Mouse (Mus musculus) lung, adult 2 months (tissue): Measurements from ENCODE around the gene Tubb2a.

Experiments
- CTCF ChIP-seq: fragments of 200-500 bp; IDR thresholded peaks from 2 replicates; pipeline ENCODE4 v1.5.1; 2011; ENCODE audit warnings: mild to moderate bottlenecking, low read length, control low read depth; ENCODE audit not compliant: insufficient read depth
- POLR2A ChIP-seq: fragments of 200-500 bp; IDR thresholded peaks from 2 replicates; pipeline ENCODE4 v1.6.1; 2011; ENCODE audit warnings: low read depth, mild to moderate bottlenecking, control low read depth, low read length, borderline replicate concordance; ENCODE audit errors: extremely low read depth

DNA sequence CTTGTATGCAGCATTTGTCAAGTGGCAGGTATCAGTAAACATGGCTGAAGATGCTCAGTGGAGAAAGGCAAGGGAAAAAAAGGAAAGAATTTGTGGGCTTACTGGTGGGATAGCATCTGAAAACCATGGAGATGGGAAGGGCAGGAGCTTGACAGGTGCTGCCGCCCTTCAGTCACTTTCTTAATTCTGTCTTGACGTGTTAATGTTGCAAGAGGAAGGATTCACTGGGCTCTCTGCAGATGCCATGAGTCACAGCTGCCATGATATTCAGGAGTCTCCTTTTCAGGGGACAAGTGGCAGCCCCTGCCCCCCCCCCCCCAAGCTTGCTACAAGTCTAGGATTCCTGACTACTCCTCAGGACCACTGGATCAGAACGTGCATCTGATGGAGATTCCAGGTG lies 34.1 kb upstream of the Tubb2a start:
- no peak for TF ChIP-seq CTCF
- no peak for TF ChIP-seq POLR2A
